Comparison of ENCODE assay signal across 14 mouse cellular contexts in genomic region chr17:84747212-84747611, GRCm38 (mm10). TPM values are rescaled to one million over a fixed set of nuclear protein-coding genes. Genes with fewer than 3 reads are reported as not detected.
A peak's percentile ranks its signal among the peaks of the same experiment; 100 is the strongest.
DNase-seq lines count a peak whose midpoint lies in the region; ATAC-seq and TF ChIP-seq lines count a peak whose summit lies in the region.
"Had no signal": no experiment of that assay in that cellular context is flagged by ENCODE, and none has a peak within 500 bp of the region (broad histone marks: within the 10 kb centered on the region; RNA-seq: fewer than 3 reads in every experiment).

No protein-coding gene starts in this region.

- TF ChIP-seq POLR2A in olfactory bulb, adult 2 months (IDR thresholded peaks at IDR 0.05; ENCODE audit: insufficient read depth, low read depth, low read length): no peak

- WGBS in midbrain, embryonic 12.5 days: 80% methylated on average over 6 of the region's 6 CpGs
- 84% methylated on average over 6 of the region's 6 CpGs for whole genome bisulfite sequencing in midbrain, embryonic 11.5 days
- WGBS in olfactory bulb, adult 2 months: 39% methylated on average over 6 of the region's 6 CpGs

- intact Hi-C loops in heart, postnatal 10 days (cut with DNase I): no loop called here

- 0 out of 2 replicates have a peak, but pooled peaks cover 19% of the 10 kb centered on the region for H3K36me3 ChIP-seq in midbrain, embryonic 12.5 days
- no peaks in the 10 kb centered on the region for H3K36me3 ChIP-seq in midbrain, embryonic 11.5 days (ENCODE audit: control insufficient read depth, insufficient read depth, low read length)

- H3K9me3 ChIP-seq in midbrain, embryonic 12.5 days: no peaks in the 10 kb centered on the region
- no peaks in the 10 kb centered on the region for H3K9me3 ChIP-seq in midbrain, embryonic 11.5 days (ENCODE audit: control insufficient read depth, low read length)
- H3K9me3 ChIP-seq: liver, embryonic 15.5 days; megakaryocyte, embryonic 14.5 days had no signal

- H3K4me2 ChIP-seq in midbrain, embryonic 12.5 days (replicated peaks): no peak overlapping the region
- no peak overlapping the region for H3K4me2 ChIP-seq in midbrain, embryonic 11.5 days
- H3K4me2 ChIP-seq: heart, embryonic 11.5 days; liver, embryonic 15.5 days had no signal

- H3K9ac ChIP-seq in midbrain, embryonic 12.5 days (replicated peaks): no peak overlapping the region
- H3K9ac ChIP-seq in midbrain, embryonic 11.5 days (ENCODE audit: low read length): no peak overlapping the region
- H3K9ac ChIP-seq: liver, embryonic 15.5 days had no signal

- peaks cover 50% of the 10 kb centered on the region for H3K4me1 ChIP-seq in midbrain, embryonic 12.5 days
- H3K4me1 ChIP-seq in midbrain, embryonic 11.5 days (ENCODE audit: control insufficient read depth, insufficient read depth, low read length): peaks cover 12% of the 10 kb centered on the region
- peaks cover 8% of the 10 kb centered on the region for H3K4me1 ChIP-seq in olfactory bulb, adult 2 months (ENCODE audit: control insufficient read depth, insufficient read depth, low read length)
- H3K4me1 ChIP-seq: liver, embryonic 15.5 days had no signal

- 0 out of 2 replicates have a peak overlapping the region, but pooled peaks have one; percentile 1 for H3K27ac ChIP-seq in midbrain, embryonic 12.5 days (replicated peaks)
- H3K27ac ChIP-seq in midbrain, embryonic 11.5 days (ENCODE audit: low read depth, low read length): no peak overlapping the region
- H3K27ac ChIP-seq in olfactory bulb, adult 2 months (ENCODE audit: insufficient read depth, low read depth, low read length): peak overlapping the region; percentile 66
- H3K27ac ChIP-seq: liver, embryonic 15.5 days had no signal

- no peak for ATAC-seq in midbrain, embryonic 12.5 days (ENCODE audit: low FRiP score, low read depth)
- no peak for ATAC-seq in midbrain, embryonic 11.5 days (ENCODE audit: low FRiP score)

- TF ChIP-seq CTCF in olfactory bulb, adult 2 months (IDR thresholded peaks at IDR 0.05; ENCODE audit: insufficient read depth, low read depth, low read length): no peak

- no peaks in the 10 kb centered on the region for H3K27me3 ChIP-seq in midbrain, embryonic 12.5 days
- H3K27me3 ChIP-seq in midbrain, embryonic 11.5 days (ENCODE audit: control insufficient read depth, insufficient read depth, low read length): no peaks in the 10 kb centered on the region
- H3K27me3 ChIP-seq: liver, embryonic 15.5 days; megakaryocyte, embryonic 14.5 days had no signal

- DNase-seq in heart, adult 11 months: peak; percentile 73
- DNase-seq in heart, postnatal 10 days: no peak
- no peak for DNase-seq in midbrain, embryonic 11.5 days (ENCODE audit: low spot score, missing footprints)
- DNase-seq in frontal cortex, postnatal 36 days (ENCODE audit: low spot score in 2 of 2): peak; percentile 22 to 55
- no peak for DNase-seq in thymus, postnatal 25 days
- DNase-seq: adrenal gland, adult 8-10 months; cerebellum, adult 11 months; spleen, adult 18-20 months; thymus, adult 2 months had no signal

- H3K4me3 ChIP-seq in midbrain, embryonic 12.5 days: no peak overlapping the region
- no peak overlapping the region for H3K4me3 ChIP-seq in midbrain, embryonic 11.5 days (ENCODE audit: low read depth, low read length)
- H3K4me3 ChIP-seq in olfactory bulb, adult 2 months (ENCODE audit: insufficient read depth, low read depth, low read length): no peak overlapping the region
- H3K4me3 ChIP-seq: liver, embryonic 15.5 days; megakaryocyte, embryonic 14.5 days had no signal

RNA-seq across cellular contexts. Expression of gene Lrpprc, which starts 43.4 kb away (rescaled TPM):
- 100 to 1,000 TPM; 152 to 158 TPM for total RNA-seq in heart, postnatal 10 days (2021)
- polyA plus RNA-seq in midbrain, embryonic 12.5 days (2016; fragmentation: Nextera tagmentation; extraction: Ambion mirVana): 49.5 and 53.3 TPM in 2 replicates
- 53.9 and 59.1 TPM in 2 replicates for polyA plus RNA-seq in midbrain, embryonic 11.5 days (2014; fragmentation: Nextera tagmentation; extraction: Ambion mirVana)
- not detected in 2 replicates for polyA plus RNA-seq in olfactory bulb, adult 2 months (2012; ENCODE audit: insufficient read depth, insufficient read length, low replicate concordance, missing spikeins)

Comparison
In these comparisons a context has a peak if more than half of its experiments do, and no peak if none do; other contexts are left out.
1. DNase-seq: peak in heart, adult 11 months (single experiment) and frontal cortex, postnatal 36 days (2 of 2); none in heart, postnatal 10 days (0 of 2), midbrain, embryonic 11.5 days (single experiment) and thymus, postnatal 25 days (single experiment).